Mouse (Mus musculus) kidney, adult 2 months (tissue): Measurements from ENCODE around the gene Dcaf8.

ENCODE experiments used
- CTCF ChIP-seq: fragments of 200-500 bp; conservative IDR thresholded peaks from 2 replicates; pipeline ENCODE4 v1.5.1; 2011; ENCODE audit warnings: low read depth, mild to moderate bottlenecking, control low read depth, low read length, moderate library complexity, mixed read lengths; ENCODE audit not compliant: insufficient read depth, insufficient read length
- POLR2A ChIP-seq: fragments of 200-500 bp; IDR thresholded peaks from one replicate; pipeline ENCODE4 v1.6.1; 2011; ENCODE audit warnings: low read depth, low read length, control low read depth

- TF ChIP-seq POLR2A (no peak), CTCF (peak; percentile 39; the same call in 1 of the 2 replicates)
Measured at GRCm38 (mm10) chr1:172243547-172244205, 95.8 kb downstream of the Dcaf8 start.
